Mouse (Mus musculus): ENCODE measurements around the gene Srebf2. TPM values are rescaled to one million over a fixed set of nuclear protein-coding genes. Genes with fewer than 3 reads are reported as not detected.

The Srebf2 gene
- total RNA-seq, 1 experiment = 173 TPM

DNA sequence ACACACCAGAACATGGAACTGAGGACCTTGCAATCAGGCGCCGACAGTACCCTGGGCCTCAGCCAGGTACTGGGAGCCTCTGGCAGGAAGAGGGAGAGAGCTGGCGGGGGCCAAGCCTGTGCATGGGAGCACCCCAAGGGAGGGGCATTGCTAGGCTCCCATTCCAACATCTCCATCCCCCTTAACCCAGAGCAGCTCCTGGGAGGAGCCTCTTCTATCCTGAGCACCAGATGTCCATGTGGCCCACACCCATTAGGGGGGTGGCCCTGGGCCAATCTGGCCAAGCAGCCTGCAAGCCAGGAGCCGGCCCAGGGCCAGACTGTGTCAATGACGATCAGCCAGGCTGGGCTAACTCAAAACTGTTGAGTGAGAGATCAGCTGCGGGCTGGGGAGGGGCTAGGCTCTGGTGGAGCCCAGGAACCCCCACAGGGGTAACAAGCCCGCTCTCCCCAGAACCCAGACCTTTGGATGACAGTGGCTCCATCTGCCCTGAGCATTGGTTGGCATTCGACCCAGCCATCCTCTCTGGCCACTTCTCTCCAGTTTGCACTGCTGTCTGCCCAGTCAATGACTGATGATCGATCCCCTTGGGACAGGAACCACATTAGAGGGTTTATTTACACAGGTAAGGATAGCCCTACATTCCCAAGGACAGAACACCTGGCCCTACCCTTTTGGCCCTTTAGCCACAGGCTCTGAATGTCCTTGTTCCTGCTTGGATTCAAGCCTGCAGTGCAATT is 59.6 kb downstream of the Srebf2 start:
- Histone ChIP-seq H3K4me3 (ENCODE audit: insufficient read depth in 1 of 2, low read depth in 1 of 2, low read length in 2 of 2, poor library complexity in 1 of 2, severe bottlenecking in 1 of 2) (peak overlapping the region; percentile 51 to 54; a peak in 3 of 4 replicates), H3K27ac (ENCODE audit: insufficient read depth, low read depth, low read length, poor library complexity, severe bottlenecking) (no peak overlapping the region), H3K36me3 (ENCODE audit: control insufficient read depth, insufficient read depth, low read length, poor library complexity, severe bottlenecking) (peaks cover 26% of the 10 kb centered on the region), H3K4me1 (ENCODE audit: control insufficient read depth in 2 of 2, insufficient read depth in 2 of 2, low read length in 2 of 2, poor library complexity in 1 of 2) (peaks cover 2 to 19% of the 10 kb centered on the region in 2 experiments; a peak in 3 of 4 replicates), H3K9me3 (ENCODE audit: control insufficient read depth, insufficient read depth, low read depth, low read length) (no peaks in the 10 kb centered on the region), H3K9ac (ENCODE audit: insufficient read depth, low read depth, low read length, poor library complexity, severe bottlenecking) (peak overlapping the region; percentile 39)
- DNase-seq (ENCODE audit: low read depth, low spot score) = no peak
- in situ Hi-C loops (cut with MboI; ENCODE audit: low sequenced_read_pairs in 2 of 2, unreplicated experiment in 2 of 2) = no loop called here
- TF ChIP-seq ZNF384 (IDR thresholded peaks at IDR 0.05; ENCODE audit: low read depth, low read length) (no peak), ZC3H11A (IDR thresholded peaks at IDR 0.05; ENCODE audit: borderline replicate concordance, low read depth, low read length) (no peak), MAFK (IDR thresholded peaks at IDR 0.05; ENCODE audit: insufficient read depth, low read depth, low read length) (no peak), HCFC1 (IDR thresholded peaks at IDR 0.05; ENCODE audit: borderline replicate concordance, insufficient read depth, low read length) (no peak), CHD2 (IDR thresholded peaks at IDR 0.05; ENCODE audit: low read depth, low read length) (no peak)

DNA sequence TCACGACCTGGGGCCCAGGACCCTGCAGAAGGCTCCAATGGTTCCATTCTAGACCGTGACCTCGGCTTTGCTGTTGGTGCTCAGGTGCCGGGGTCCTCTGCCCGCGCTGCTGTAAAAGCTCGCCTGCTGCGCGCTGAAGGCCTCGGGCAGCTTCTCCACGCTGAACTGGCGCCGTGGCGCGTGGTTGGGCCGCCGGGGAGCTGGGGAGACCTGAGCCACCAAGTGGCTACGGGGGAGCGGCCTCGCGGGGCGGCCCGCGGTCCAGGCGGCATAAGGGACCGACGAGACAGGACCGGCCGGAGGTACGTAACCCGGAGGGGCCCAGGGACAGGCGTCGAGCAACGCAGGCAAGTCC is 60.1 kb downstream of the Srebf2 start:
- Histone ChIP-seq H3K27ac (ENCODE audit: insufficient read depth, low read depth, low read length, poor library complexity, severe bottlenecking) (no peak overlapping the region), H3K4me3 (ENCODE audit: insufficient read depth in 1 of 2, low read depth in 1 of 2, low read length in 2 of 2, poor library complexity in 1 of 2, severe bottlenecking in 1 of 2) (peak overlapping the region; percentile 51 to 54; a peak in 3 of 4 replicates), H3K4me1 (ENCODE audit: control insufficient read depth in 2 of 2, insufficient read depth in 2 of 2, low read length in 2 of 2, poor library complexity in 1 of 2) (peaks cover 2 to 19% of the 10 kb centered on the region in 2 experiments; a peak in 3 of 4 replicates), H3K36me3 (ENCODE audit: control insufficient read depth, insufficient read depth, low read length, poor library complexity, severe bottlenecking) (peaks cover 23% of the 10 kb centered on the region), H3K9me3 (ENCODE audit: control insufficient read depth, insufficient read depth, low read depth, low read length) (no peaks in the 10 kb centered on the region), H3K9ac (ENCODE audit: insufficient read depth, low read depth, low read length, poor library complexity, severe bottlenecking) (peak overlapping the region; percentile 39)
- TF ChIP-seq MAFK (IDR thresholded peaks at IDR 0.05; ENCODE audit: insufficient read depth, low read depth, low read length) = no peak
- no peak for TF ChIP-seq CHD2 (IDR thresholded peaks at IDR 0.05; ENCODE audit: low read depth, low read length)
- no peak for TF ChIP-seq HCFC1 (IDR thresholded peaks at IDR 0.05; ENCODE audit: borderline replicate concordance, insufficient read depth, low read length)
- no peak for TF ChIP-seq ZNF384 (IDR thresholded peaks at IDR 0.05; ENCODE audit: low read depth, low read length)
- TF ChIP-seq ZC3H11A (IDR thresholded peaks at IDR 0.05; ENCODE audit: borderline replicate concordance, low read depth, low read length) = no peak
- in situ Hi-C loops (cut with MboI; ENCODE audit: low sequenced_read_pairs in 2 of 2, unreplicated experiment in 2 of 2) = no loop called here
- no peak for DNase-seq (ENCODE audit: low read depth, low spot score)

DNA sequence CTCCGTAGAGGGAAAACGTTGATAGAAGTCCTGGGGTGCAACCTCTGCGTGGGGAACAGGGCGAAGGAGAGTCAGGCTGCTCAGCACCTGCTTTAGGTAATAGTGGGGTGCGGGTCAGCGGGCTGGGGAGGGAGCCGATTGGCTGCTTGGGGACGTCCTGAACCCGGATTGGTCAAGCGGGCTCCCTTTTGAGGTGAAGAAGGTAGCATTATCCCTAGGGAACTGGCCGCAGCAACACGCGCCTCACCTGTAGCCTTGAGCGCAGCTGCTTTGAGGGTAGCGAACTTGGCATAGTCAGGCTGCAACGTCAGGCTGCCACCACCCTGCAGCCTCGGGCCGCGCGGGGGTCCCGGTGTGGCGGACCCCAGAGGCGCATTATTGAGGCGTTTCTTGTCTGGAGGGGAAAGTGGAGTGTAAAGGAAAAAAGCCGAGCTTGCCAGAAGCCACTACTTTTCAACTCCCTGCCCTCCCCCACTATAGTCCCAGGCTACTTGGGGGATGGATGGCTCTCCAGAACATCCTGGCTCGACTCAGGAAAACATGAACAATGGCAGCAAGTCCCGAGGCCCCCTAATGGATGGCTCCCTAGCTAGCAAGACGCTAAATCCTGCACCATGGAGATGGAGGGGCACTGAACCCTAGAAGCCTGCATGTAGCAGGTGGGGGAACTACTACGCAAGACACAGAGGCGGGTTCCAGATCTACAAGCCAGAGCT is 60.7 kb downstream of the Srebf2 start:
- DNase-seq (ENCODE audit: low read depth, low spot score) = no peak
- Histone ChIP-seq H3K27ac (ENCODE audit: insufficient read depth, low read depth, low read length, poor library complexity, severe bottlenecking) (no peak overlapping the region), H3K9ac (ENCODE audit: insufficient read depth, low read depth, low read length, poor library complexity, severe bottlenecking) (peak overlapping the region; percentile 39), H3K4me1 (ENCODE audit: control insufficient read depth in 2 of 2, insufficient read depth in 2 of 2, low read length in 2 of 2, poor library complexity in 1 of 2) (peaks cover 2 to 19% of the 10 kb centered on the region in 2 experiments; a peak in 3 of 4 replicates), H3K4me3 (ENCODE audit: insufficient read depth in 1 of 2, low read depth in 1 of 2, low read length in 2 of 2, poor library complexity in 1 of 2, severe bottlenecking in 1 of 2) (peak overlapping the region; percentile 51 to 54), H3K9me3 (ENCODE audit: control insufficient read depth, insufficient read depth, low read depth, low read length) (no peaks in the 10 kb centered on the region), H3K36me3 (ENCODE audit: control insufficient read depth, insufficient read depth, low read length, poor library complexity, severe bottlenecking) (peaks cover 23% of the 10 kb centered on the region)
- TF ChIP-seq CHD2 (IDR thresholded peaks at IDR 0.05; ENCODE audit: low read depth, low read length) (no peak), ZNF384 (IDR thresholded peaks at IDR 0.05; ENCODE audit: low read depth, low read length) (no peak)
- in situ Hi-C loops (cut with MboI; ENCODE audit: low sequenced_read_pairs in 2 of 2, unreplicated experiment in 2 of 2) = no loop called here

DNA sequence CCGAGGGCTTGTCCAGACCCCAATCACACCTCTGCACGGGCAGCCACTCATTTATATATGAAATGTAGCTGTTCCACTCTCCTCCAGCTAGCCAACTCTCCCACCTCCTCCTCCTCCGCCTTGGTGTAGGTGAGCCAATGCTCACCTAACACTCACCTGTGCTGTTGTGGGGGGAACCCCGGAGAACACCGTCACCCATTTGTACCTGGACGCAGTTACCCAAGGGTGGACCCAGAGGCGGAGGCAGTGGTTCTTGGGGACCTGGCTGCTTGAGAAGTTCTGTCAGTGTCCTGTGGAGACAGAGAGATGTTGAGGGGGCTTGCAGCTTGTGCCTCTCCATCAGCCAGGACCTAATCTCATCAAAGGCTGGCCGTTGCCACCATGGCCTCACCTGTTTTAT is 61.3 kb downstream of the Srebf2 start:
- in situ Hi-C loops (cut with MboI; ENCODE audit: low sequenced_read_pairs in 2 of 2, unreplicated experiment in 2 of 2) = no loop called here

More for the DNA sequence above, 61.3 kb downstream of the Srebf2 start:
- TF ChIP-seq ZNF384 (IDR thresholded peaks at IDR 0.05; ENCODE audit: low read depth, low read length) (no peak), HCFC1 (IDR thresholded peaks at IDR 0.05; ENCODE audit: borderline replicate concordance, insufficient read depth, low read length) (no peak), CHD2 (IDR thresholded peaks at IDR 0.05; ENCODE audit: low read depth, low read length) (no peak), MAFK (IDR thresholded peaks at IDR 0.05; ENCODE audit: insufficient read depth, low read depth, low read length) (no peak), ZC3H11A (IDR thresholded peaks at IDR 0.05; ENCODE audit: borderline replicate concordance, low read depth, low read length) (no peak)
- Histone ChIP-seq H3K27ac (ENCODE audit: insufficient read depth, low read depth, low read length, poor library complexity, severe bottlenecking) (no peak overlapping the region), H3K36me3 (ENCODE audit: control insufficient read depth, insufficient read depth, low read length, poor library complexity, severe bottlenecking) (peaks cover 19% of the 10 kb centered on the region), H3K9ac (ENCODE audit: insufficient read depth, low read depth, low read length, poor library complexity, severe bottlenecking) (no peak overlapping the region), H3K4me1 (ENCODE audit: control insufficient read depth in 2 of 2, insufficient read depth in 2 of 2, low read length in 2 of 2, poor library complexity in 1 of 2) (peaks cover 2 to 20% of the 10 kb centered on the region in 2 experiments; a peak in 3 of 4 replicates), H3K9me3 (ENCODE audit: control insufficient read depth, insufficient read depth, low read depth, low read length) (no peaks in the 10 kb centered on the region), H3K4me3 (ENCODE audit: insufficient read depth in 1 of 2, low read depth in 1 of 2, low read length in 2 of 2, poor library complexity in 1 of 2, severe bottlenecking in 1 of 2) (no peak overlapping the region; a peak in 1 of 4 replicates)
- no peak for DNase-seq (ENCODE audit: low read depth, low spot score)

All from ES-E14 (cell line).